Mouse (Mus musculus) mature B cell (primary cell): Measurements from ENCODE around the gene Rrp15.

Source experiments
- in situ Hi-C: fragments of 300-500 bp; cut with MboI; formaldehyde crosslinking; loops from 2 replicates; pipeline ENCODE4 v1.14.3; 2019

The Rrp15 gene

GRCm38 (mm10) chr1:186676199-186676598, 73.0 kb downstream of the Rrp15 start:
- in situ Hi-C loops, result no loop called here

- in situ Hi-C loops, result no loop called here
These were observed 73.9 kb downstream of the Rrp15 start for GRCm38 (mm10) chr1:186675263-186675662.

GRCm38 (mm10) chr1:186674621-186675020, 74.5 kb downstream of the Rrp15 start:
- in situ Hi-C loops, result no loop called here

- in situ Hi-C loops, result no loop called here
These were observed 76.0 kb downstream of the Rrp15 start for GRCm38 (mm10) chr1:186673166-186673565.
